Mouse (Mus musculus) spleen, adult 2 months (tissue): ENCODE results near the gene B4galt7. TPM values are rescaled to one million over a fixed set of nuclear protein-coding genes. Genes with fewer than 3 reads are reported as not detected.
"Not testable (repeated sequence)": the region's sequence is repeated elsewhere in the genome, so short reads cannot be mapped to it uniquely, and the experiment has no call there.

Experiments
- DNase-seq, 2 experiments: peaks; one replicate each; pipeline versions ENCODE4 v3.0.0 to v3.0.0-alpha.2; 2012 to 2021; ENCODE audit warnings: low spot score in 2 of 2, low read depth in 1 of 2
- H3K27ac ChIP-seq: fragments of 200-500 bp; 2 replicates; pipeline ENCODE4 v1.5.1; 2012; ENCODE audit warnings: low read length, inconsistent platforms; ENCODE audit not compliant: insufficient read depth
- H3K27me3 ChIP-seq: fragments of 200-500 bp; 2 replicates; pipeline ENCODE4 v1.6.1; 2012; ENCODE audit warnings: mild to moderate bottlenecking, moderate library complexity, low read length, inconsistent platforms; ENCODE audit not compliant: control insufficient read depth, insufficient read depth
- H3K36me3 ChIP-seq: fragments of 200-500 bp; 2 replicates; pipeline ENCODE4 v1.6.1; 2012; ENCODE audit warnings: mild to moderate bottlenecking, low read length, inconsistent platforms; ENCODE audit not compliant: control insufficient read depth, insufficient read depth
- H3K4me1 ChIP-seq: fragments of 200-500 bp; 2 replicates; pipeline ENCODE4 v1.6.1; 2011; ENCODE audit warnings: inconsistent platforms; ENCODE audit not compliant: control insufficient read depth, insufficient read depth, insufficient read length
- H3K4me3 ChIP-seq: fragments of 200-500 bp; 2 replicates; pipeline ENCODE4 v1.5.1; 2011; ENCODE audit warnings: mild to moderate bottlenecking, inconsistent platforms; ENCODE audit not compliant: insufficient read depth, insufficient read length; ENCODE audit errors: extremely low read depth
- CTCF ChIP-seq: fragments of 200-500 bp; IDR thresholded peaks from 2 replicates; pipeline ENCODE4 v1.5.1; 2011; ENCODE audit warnings: mild to moderate bottlenecking, inconsistent platforms; ENCODE audit not compliant: insufficient read depth, insufficient read length, insufficient replicate concordance; ENCODE audit errors: extremely low read depth
- POLR2A ChIP-seq: fragments of 200-500 bp; IDR thresholded peaks from 2 replicates; pipeline ENCODE4 v1.6.1; 2011; ENCODE audit warnings: low read depth, low read length, inconsistent platforms
- WGBS: fragments of 180-500 bp; shearing (Covaris S2); methylation state at CpG from one replicate; pipeline ENCODE4 v1.1.7; 2018; 5-methylcytosine and 5-hydroxymethylcytosine counted together
- polyA plus RNA-seq: library from polyadenylated mRNA; depleted of rRNA; stranded (reverse); fragments of >200 nt; gene quantifications from 2 replicates; pipeline ENCODE4 v1.2.3, GENCODE M21; 2012; rRNA removed

The B4galt7 gene
- polyA plus RNA-seq, 1 experiment: 22.8 TPM

GRCm38 (mm10) chr13:55636185-55636983, 36.7 kb downstream of the B4galt7 start:
- H3K36me3 ChIP-seq: peaks cover 12% of the 10 kb centered on the region
- no peak for TF ChIP-seq CTCF
- no peak for TF ChIP-seq POLR2A
- no peak for DNase-seq
- no peak overlapping the region for H3K27ac ChIP-seq
- H3K27me3 ChIP-seq: no peaks in the 10 kb centered on the region
- peaks cover 5% of the 10 kb centered on the region; the same call in 1 of the 2 replicates for H3K4me1 ChIP-seq
- no peak overlapping the region for H3K4me3 ChIP-seq
- WGBS: 86% methylated on average over 14 of the region's 14 CpGs

GRCm38 (mm10) chr13:55640480-55640879, 40.8 kb downstream of the B4galt7 start:
- DNase-seq: peak; percentile 51 to 75
- peaks cover 13% of the 10 kb centered on the region for H3K36me3 ChIP-seq
- 44% methylated on average over 8 of the region's 8 CpGs for WGBS
- not testable (repeated sequence) for H3K27me3 ChIP-seq, H3K4me3 ChIP-seq, H3K4me1 ChIP-seq, H3K27ac ChIP-seq
- peak; percentile 78; the same call in 1 of the 2 replicates for TF ChIP-seq CTCF

DNA sequence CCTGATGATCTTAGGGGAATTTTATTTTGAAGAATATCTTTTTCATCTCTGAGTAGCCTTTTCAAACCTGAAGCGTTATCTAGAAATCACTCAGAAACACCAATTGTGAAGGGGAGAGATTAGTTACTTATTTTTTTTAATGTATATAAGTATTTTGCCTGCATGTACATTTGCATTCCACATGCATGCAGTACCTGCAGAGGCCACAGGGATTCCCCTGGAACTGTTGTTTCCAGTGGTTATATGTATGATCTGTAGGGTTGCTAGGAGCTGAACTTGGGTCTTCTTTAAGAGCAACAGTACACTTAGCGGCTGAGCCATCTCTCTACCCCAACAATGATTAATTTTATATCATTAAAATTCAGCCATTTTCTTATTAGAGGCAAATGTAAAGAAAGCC, 44.8 kb downstream of the B4galt7 start:
- Histone ChIP-seq H3K4me1 (no peaks in the 10 kb centered on the region), H3K27me3 (no peaks in the 10 kb centered on the region), H3K27ac (no peak overlapping the region), H3K4me3 (no peak overlapping the region), H3K36me3 (peaks cover 36% of the 10 kb centered on the region)
- 98% methylated on average over 2 of the region's 2 CpGs for WGBS
- DNase-seq: no peak
- TF ChIP-seq CTCF (no peak), POLR2A (no peak)

DNA sequence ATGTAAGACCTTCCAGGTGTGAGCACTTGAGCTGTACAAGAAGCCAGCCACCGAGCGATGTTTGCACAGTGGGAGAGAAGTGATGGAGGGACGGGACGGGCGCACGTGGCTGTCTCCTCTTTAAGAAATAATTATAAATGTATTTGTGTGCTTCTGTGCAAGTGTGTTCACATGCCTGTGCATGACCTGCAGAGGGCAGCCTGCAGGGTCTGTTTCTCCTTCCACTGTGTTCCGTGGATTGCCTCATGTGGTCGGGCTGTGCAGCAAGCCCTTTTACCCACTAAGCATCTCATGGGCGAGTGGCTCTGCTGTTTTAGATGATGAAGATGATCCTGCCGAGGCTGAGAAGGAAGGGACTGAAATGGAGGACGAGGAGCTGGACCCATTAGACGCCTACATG, 50.4 kb downstream of the B4galt7 start:
- H3K4me3 ChIP-seq: no peak overlapping the region
- H3K27me3 ChIP-seq: no peaks in the 10 kb centered on the region
- no peak for TF ChIP-seq POLR2A
- TF ChIP-seq CTCF: no peak
- DNase-seq: no peak
- H3K4me1 ChIP-seq: no peaks in the 10 kb centered on the region
- 94% methylated on average over 12 of the region's 12 CpGs for WGBS
- H3K27ac ChIP-seq: no peak overlapping the region
- H3K36me3 ChIP-seq: peaks cover 74% of the 10 kb centered on the region

DNA sequence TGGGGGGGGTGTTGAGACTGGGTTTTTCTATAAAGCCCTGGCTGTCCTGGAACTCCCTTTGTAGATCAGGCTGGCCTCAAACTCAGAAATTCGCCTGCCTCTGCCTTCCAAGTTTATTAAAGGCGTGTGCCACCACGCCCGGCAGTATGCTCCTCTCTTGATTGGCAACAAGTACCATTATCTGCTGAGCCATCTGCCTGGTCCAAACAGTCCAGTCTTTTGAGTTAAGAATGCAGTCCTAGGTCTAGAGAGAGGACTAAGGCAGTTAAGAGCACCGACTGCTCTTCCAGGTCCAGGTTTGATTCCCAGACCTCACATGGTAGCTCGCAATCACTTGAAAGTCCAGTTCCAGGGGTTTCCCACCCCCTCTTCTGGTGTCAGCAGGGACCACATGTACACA, 51.3 kb downstream of the B4galt7 start:
- H3K36me3 ChIP-seq: peaks cover 72% of the 10 kb centered on the region
- no peak overlapping the region for H3K4me3 ChIP-seq
- 86% methylated on average over 6 of the region's 6 CpGs for WGBS
- H3K4me1 ChIP-seq: no peaks in the 10 kb centered on the region
- H3K27ac ChIP-seq: no peak overlapping the region
- TF ChIP-seq POLR2A (no peak), CTCF (no peak)
- DNase-seq: no peak
- no peaks in the 10 kb centered on the region for H3K27me3 ChIP-seq

Other genes with a start within 250 kb of the B4galt7 start
- 63.9 and 70.1 TPM in 2 replicates for gene Lman2, start 237.1 kb upstream of the B4galt7 start, polyA plus RNA-seq
- 54.7 and 68.4 TPM in 2 replicates for gene Rgs14, start 230.2 kb upstream of the B4galt7 start, polyA plus RNA-seq
- 0.87 and 2.2 TPM in 2 replicates for gene Slc34a1, start 201.7 kb upstream of the B4galt7 start, polyA plus RNA-seq
- not detected in 2 replicates for gene Pfn3, start 184.7 kb upstream of the B4galt7 start, polyA plus RNA-seq
- 0.64 and 1.6 TPM in 2 replicates for gene F12, start 173.1 kb upstream of the B4galt7 start, polyA plus RNA-seq
- 189 and 229 TPM in 2 replicates for gene Grk6, start 154.8 kb upstream of the B4galt7 start, polyA plus RNA-seq
- gene Prr7, start 135.6 kb upstream of the B4galt7 start, polyA plus RNA-seq: 16.2 and 33.9 TPM in 2 replicates
- gene Dbn1, start 111.8 kb upstream of the B4galt7 start, polyA plus RNA-seq: 12.8 and 14.2 TPM in 2 replicates
- gene Pdlim7, start 86.2 kb upstream of the B4galt7 start, polyA plus RNA-seq: 38.3 and 46.2 TPM in 2 replicates
- 248 and 364 TPM in 2 replicates for gene Dok3, start 70.6 kb upstream of the B4galt7 start, polyA plus RNA-seq
- 101 and 113 TPM in 2 replicates for gene Ddx41, start 63.2 kb upstream of the B4galt7 start, polyA plus RNA-seq
- gene Fam193b, start 28.8 kb upstream of the B4galt7 start, polyA plus RNA-seq: 119 and 122 TPM in 2 replicates
- gene Tmed9, start 26.2 kb upstream of the B4galt7 start, polyA plus RNA-seq: 42.4 and 45.7 TPM in 2 replicates
- gene Caml, start 23.1 kb downstream of the B4galt7 start, polyA plus RNA-seq: 7.6 and 8.5 TPM in 2 replicates
- 10.4 and 12.3 TPM in 2 replicates for gene Ddx46, start 35.1 kb downstream of the B4galt7 start, polyA plus RNA-seq
- gene B230219D22Rik, start 93.2 kb downstream of the B4galt7 start, polyA plus RNA-seq: 16.2 and 18.2 TPM in 2 replicates
- gene Txndc15, start 114.8 kb downstream of the B4galt7 start, polyA plus RNA-seq: 18.6 and 21.2 TPM in 2 replicates
- 14.1 and 23.5 TPM in 2 replicates for gene Pcbd2, start 127.5 kb downstream of the B4galt7 start, polyA plus RNA-seq
- 0.06 TPM in 2 replicates for gene Catsper3, start 184.7 kb downstream of the B4galt7 start, polyA plus RNA-seq
- not detected in 2 replicates for gene Pitx1, start 236.3 kb downstream of the B4galt7 start, polyA plus RNA-seq